Mouse (Mus musculus): Measurements from ENCODE around the gene St6gal1.

DNA sequence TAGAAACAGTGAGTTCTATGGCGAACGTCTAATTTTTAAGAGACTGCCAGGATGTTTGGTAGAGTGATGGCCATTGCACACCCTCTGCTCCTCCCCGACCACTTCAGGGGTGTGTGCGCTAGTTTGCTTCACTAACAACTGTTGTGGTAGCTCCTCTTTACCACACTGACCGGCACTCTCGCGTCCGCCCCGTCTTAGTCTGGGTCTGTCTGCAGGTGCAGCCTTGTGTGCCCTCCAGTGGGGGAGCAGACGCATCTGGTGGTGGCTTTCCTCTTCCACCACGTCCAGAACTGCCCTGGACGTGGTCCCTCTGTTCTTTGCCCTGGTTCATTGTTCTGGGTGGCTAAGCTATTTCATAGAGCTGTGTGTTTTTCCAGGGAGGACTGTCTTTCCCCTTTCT is 40.5 kb downstream of the St6gal1 start:
- TF ChIP-seq CTCF (IDR thresholded peaks at IDR 0.05; ENCODE audit: borderline replicate concordance, extremely low read depth, insufficient read depth, insufficient read length) (no peak), POLR2A (IDR thresholded peaks at IDR 0.05; ENCODE audit: borderline replicate concordance, extremely low read depth, insufficient read depth, insufficient read length, poor library complexity, severe bottlenecking) (no peak)

Data from brain, embryonic 14.5 days (tissue).